Mouse (Mus musculus) stomach, postnatal 0 days (tissue): Measurements from ENCODE around the gene Tmem200a.

Source experiments
- CTCF ChIP-seq: IDR thresholded peaks from 2 replicates; pipeline ENCODE4 v1.5.1; 2016; ENCODE audit warnings: antibody characterized with exemption, low read depth, mild to moderate bottlenecking, moderate library complexity
- EP300 ChIP-seq: optimal IDR thresholded peaks from 2 replicates; pipeline ENCODE3; 2016; ENCODE audit warnings: antibody characterized with exemption

- TF ChIP-seq EP300 (no peak), CTCF (no peak)
Measured at GRCm38 (mm10) chr10:25954641-25955228, 124.1 kb downstream of the Tmem200a start.
